Mouse (Mus musculus) kidney, postnatal 14 days (tissue): ENCODE results near the gene Olfr822.
"Not testable (repeated sequence)": the region's sequence is repeated elsewhere in the genome, so short reads cannot be mapped to it uniquely, and the experiment has no call there.

Experiments used
- DNase-seq: peaks from one replicate; pipeline ENCODE4 v3.0.0; 2022; ENCODE audit warnings: mixed read lengths

Gene Olfr822

GRCm38 (mm10) chr10:130070910-130071309, at the start of gene Olfr822:
Gene Olfr822, plus strand, starts transcription at chr10:130071210.
- DNase-seq: no peak

- no peak for DNase-seq
Measured at GRCm38 (mm10) chr10:130030048-130030447, 41.0 kb upstream of the Olfr822 start, which contains the start of gene Olfr821. Gene Olfr821, plus strand, starts transcription at chr10:130030348.

GRCm38 (mm10) chr10:130037096-130037495, 33.9 kb upstream of the Olfr822 start:
- no peak for DNase-seq

GRCm38 (mm10) chr10:130092838-130093440, 21.9 kb downstream of the Olfr822 start:
- peak; percentile 25 for DNase-seq

- DNase-seq: no peak
Measured at GRCm38 (mm10) chr10:130096104-130096503, 25.1 kb downstream of the Olfr822 start.

- not testable (repeated sequence) for DNase-seq
Measured at GRCm38 (mm10) chr10:130115283-130115682, 44.3 kb downstream of the Olfr822 start, which contains the start of gene Olfr823. Gene Olfr823, minus strand, starts transcription at chr10:130115383.

- DNase-seq: not testable (repeated sequence)
Measured at GRCm38 (mm10) chr10:130116045-130116444, 45.0 kb downstream of the Olfr822 start.
